Mouse (Mus musculus): ENCODE data around the gene Runx2.

GRCm38 (mm10) chr17:44456696-44457095 lies 357.9 kb downstream of the Runx2 start:
- TF ChIP-seq ZNF384 (IDR thresholded peaks at IDR 0.05; ENCODE audit: low read depth, low read length) (no peak), MAFK (IDR thresholded peaks at IDR 0.05; ENCODE audit: insufficient read depth, low read depth, low read length) (no peak)

Measured in ES-E14 (cell line).